Mouse (Mus musculus): ENCODE data around the gene Slc16a5. TPM values are rescaled to one million over a fixed set of nuclear protein-coding genes. Genes with fewer than 3 reads are reported as not detected.

Gene Slc16a5
- polyA plus RNA-seq, 1 experiment, result not detected

- TF ChIP-seq POLR2A (IDR thresholded peaks at IDR 0.05; ENCODE audit: borderline replicate concordance, low read depth, low read length), result no peak
- no peak for TF ChIP-seq CTCF (IDR thresholded peaks at IDR 0.05; ENCODE audit: low read depth, low read length)
- no peak overlapping the region for H3K4me3 ChIP-seq (ENCODE audit: insufficient read depth, low read length)
- H3K27ac ChIP-seq (ENCODE audit: insufficient read depth, low read depth, low read length), result no peak overlapping the region
- no peaks in the 10 kb centered on the region for H3K4me1 ChIP-seq (ENCODE audit: control insufficient read depth, insufficient read depth, low read length)
Observed at GRCm38 (mm10) chr11:115429307-115429706, 33.0 kb upstream of the Slc16a5 start.

GRCm38 (mm10) chr11:115430561-115430960, 31.7 kb upstream of the Slc16a5 start:
- TF ChIP-seq CTCF (IDR thresholded peaks at IDR 0.05; ENCODE audit: low read depth, low read length) (no peak), POLR2A (IDR thresholded peaks at IDR 0.05; ENCODE audit: borderline replicate concordance, low read depth, low read length) (no peak)
- H3K4me3 ChIP-seq (ENCODE audit: insufficient read depth, low read length), result no peak overlapping the region
- H3K27ac ChIP-seq (ENCODE audit: insufficient read depth, low read depth, low read length), result no peak overlapping the region
- 0 out of 2 replicates have a peak, but pooled peaks cover 2% of the 10 kb centered on the region for H3K4me1 ChIP-seq (ENCODE audit: control insufficient read depth, insufficient read depth, low read length)

- no peak for TF ChIP-seq POLR2A (IDR thresholded peaks at IDR 0.05; ENCODE audit: borderline replicate concordance, low read depth, low read length)
- TF ChIP-seq CTCF (IDR thresholded peaks at IDR 0.05; ENCODE audit: low read depth, low read length), result no peak
- Histone ChIP-seq H3K27ac (ENCODE audit: insufficient read depth, low read depth, low read length) (no peak overlapping the region), H3K4me1 (ENCODE audit: control insufficient read depth, insufficient read depth, low read length) (peaks cover 10% of the 10 kb centered on the region), H3K4me3 (ENCODE audit: insufficient read depth, low read length) (no peak overlapping the region)
Observed at GRCm38 (mm10) chr11:115432814-115433213, 29.5 kb upstream of the Slc16a5 start.

- no peak overlapping the region for H3K27ac ChIP-seq (ENCODE audit: insufficient read depth, low read depth, low read length)
- no peak for TF ChIP-seq POLR2A (IDR thresholded peaks at IDR 0.05; ENCODE audit: borderline replicate concordance, low read depth, low read length)
- no peak for TF ChIP-seq CTCF (IDR thresholded peaks at IDR 0.05; ENCODE audit: low read depth, low read length)
- H3K4me1 ChIP-seq (ENCODE audit: control insufficient read depth, insufficient read depth, low read length), result peaks cover 11% of the 10 kb centered on the region
- H3K4me3 ChIP-seq (ENCODE audit: insufficient read depth, low read length), result no peak overlapping the region
Observed at GRCm38 (mm10) chr11:115433342-115433741, 28.9 kb upstream of the Slc16a5 start.

GRCm38 (mm10) chr11:115435596-115436337, 26.5 kb upstream of the Slc16a5 start:
- no peak overlapping the region for H3K4me3 ChIP-seq (ENCODE audit: insufficient read depth, low read length)
- TF ChIP-seq CTCF (IDR thresholded peaks at IDR 0.05; ENCODE audit: low read depth, low read length) (no peak), POLR2A (IDR thresholded peaks at IDR 0.05; ENCODE audit: borderline replicate concordance, low read depth, low read length) (no peak)
- no peak overlapping the region for H3K27ac ChIP-seq (ENCODE audit: insufficient read depth, low read depth, low read length)
- peaks cover 24% of the 10 kb centered on the region for H3K4me1 ChIP-seq (ENCODE audit: control insufficient read depth, insufficient read depth, low read length)

GRCm38 (mm10) chr11:115437571-115438122, 24.6 kb upstream of the Slc16a5 start:
- no peak overlapping the region for H3K4me3 ChIP-seq (ENCODE audit: insufficient read depth, low read length)
- H3K4me1 ChIP-seq (ENCODE audit: control insufficient read depth, insufficient read depth, low read length), result peaks cover 26% of the 10 kb centered on the region
- H3K27ac ChIP-seq (ENCODE audit: insufficient read depth, low read depth, low read length), result no peak overlapping the region
- TF ChIP-seq CTCF (IDR thresholded peaks at IDR 0.05; ENCODE audit: low read depth, low read length) (no peak), POLR2A (IDR thresholded peaks at IDR 0.05; ENCODE audit: borderline replicate concordance, low read depth, low read length) (no peak)

GRCm38 (mm10) chr11:115439326-115439725, 22.9 kb upstream of the Slc16a5 start:
- Histone ChIP-seq H3K4me1 (ENCODE audit: control insufficient read depth, insufficient read depth, low read length) (peaks cover 26% of the 10 kb centered on the region), H3K4me3 (ENCODE audit: insufficient read depth, low read length) (no peak overlapping the region), H3K27ac (ENCODE audit: insufficient read depth, low read depth, low read length) (peak overlapping the region; percentile 60)
- TF ChIP-seq POLR2A (IDR thresholded peaks at IDR 0.05; ENCODE audit: borderline replicate concordance, low read depth, low read length) (no peak), CTCF (IDR thresholded peaks at IDR 0.05; ENCODE audit: low read depth, low read length) (no peak)

- H3K4me3 ChIP-seq (ENCODE audit: insufficient read depth, low read length), result no peak within 1 kb of the TSS
- TF ChIP-seq CTCF (IDR thresholded peaks at IDR 0.05; ENCODE audit: low read depth, low read length) (peak; percentile 27; the same call in 1 of the 2 replicates), POLR2A (IDR thresholded peaks at IDR 0.05; ENCODE audit: borderline replicate concordance, low read depth, low read length) (no peak)
- peak within 1 kb of the TSS; percentile 60 for H3K27ac ChIP-seq (ENCODE audit: insufficient read depth, low read depth, low read length)
- peaks cover 25% of the 10 kb centered on the region for H3K4me1 ChIP-seq (ENCODE audit: control insufficient read depth, insufficient read depth, low read length)
Observed at GRCm38 (mm10) chr11:115439906-115440595, 22.2 kb upstream of the Slc16a5 start, which contains the start of gene Trim80. Gene Trim80, plus strand, starts transcription at chr11:115440545.

GRCm38 (mm10) chr11:115441417-115441816, 20.9 kb upstream of the Slc16a5 start:
- H3K27ac ChIP-seq (ENCODE audit: insufficient read depth, low read depth, low read length), result no peak overlapping the region
- H3K4me3 ChIP-seq (ENCODE audit: insufficient read depth, low read length), result no peak overlapping the region
- no peak for TF ChIP-seq POLR2A (IDR thresholded peaks at IDR 0.05; ENCODE audit: borderline replicate concordance, low read depth, low read length)
- TF ChIP-seq CTCF (IDR thresholded peaks at IDR 0.05; ENCODE audit: low read depth, low read length), result no peak
- peaks cover 25% of the 10 kb centered on the region for H3K4me1 ChIP-seq (ENCODE audit: control insufficient read depth, insufficient read depth, low read length)

GRCm38 (mm10) chr11:115446906-115447305, 15.4 kb upstream of the Slc16a5 start:
- H3K27ac ChIP-seq (ENCODE audit: insufficient read depth, low read depth, low read length), result no peak overlapping the region

More at GRCm38 (mm10) chr11:115446906-115447305, 15.4 kb upstream of the Slc16a5 start:
- Histone ChIP-seq H3K4me1 (ENCODE audit: control insufficient read depth, insufficient read depth, low read length) (no peaks in the 10 kb centered on the region), H3K4me3 (ENCODE audit: insufficient read depth, low read length) (no peak overlapping the region)
- TF ChIP-seq POLR2A (IDR thresholded peaks at IDR 0.05; ENCODE audit: borderline replicate concordance, low read depth, low read length) (no peak), CTCF (IDR thresholded peaks at IDR 0.05; ENCODE audit: low read depth, low read length) (no peak)
